Mouse (Mus musculus) adipocyte (in vitro differentiated cells): ENCODE measurements around the gene Ppp6r2.

ENCODE experiments used
- DNase-seq: peaks from one replicate; pipeline ENCODE4 v3.0.0-alpha.2; 2016; ENCODE audit warnings: low spot score

Ppp6r2 gene

GRCm38 (mm10) chr15:89182328-89182741 is 29.0 kb upstream of the Ppp6r2 start:
- DNase-seq: peak; percentile 30

GRCm38 (mm10) chr15:89182842-89183241 is 28.5 kb upstream of the Ppp6r2 start:
- DNase-seq: no peak

GRCm38 (mm10) chr15:89184141-89184936 is 27.0 kb upstream of the Ppp6r2 start:
- DNase-seq: no peak

- no peak for DNase-seq
Measured at GRCm38 (mm10) chr15:89184937-89185227, 26.5 kb upstream of the Ppp6r2 start.

- DNase-seq: no peak
Measured at GRCm38 (mm10) chr15:89195261-89195681, 16.1 kb upstream of the Ppp6r2 start.

GRCm38 (mm10) chr15:89195690-89196312 is 15.6 kb upstream of the Ppp6r2 start:
- DNase-seq: peak; percentile 89

GRCm38 (mm10) chr15:89196313-89196706 is 15.0 kb upstream of the Ppp6r2 start, which contains the start of gene Dennd6b:
Gene Dennd6b (minus strand): TSS chr15:89196496.
- DNase-seq: peak; percentile 95

- no peak for DNase-seq
Measured at GRCm38 (mm10) chr15:89197056-89197455, 14.3 kb upstream of the Ppp6r2 start.

GRCm38 (mm10) chr15:89207457-89207856 is 3.9 kb upstream of the Ppp6r2 start:
- no peak for DNase-seq

- DNase-seq: peak; percentile 92
Measured at GRCm38 (mm10) chr15:89209886-89210761, 1.2 kb upstream of the Ppp6r2 start.

- peak; percentile 19 for DNase-seq
Measured at GRCm38 (mm10) chr15:89211716-89212461, 536 bp downstream of the Ppp6r2 start.

- DNase-seq: no peak
Measured at GRCm38 (mm10) chr15:89212495-89212894, 1.1 kb downstream of the Ppp6r2 start.

GRCm38 (mm10) chr15:89213517-89213916 is 2.2 kb downstream of the Ppp6r2 start:
- DNase-seq: no peak

- no peak for DNase-seq
Measured at GRCm38 (mm10) chr15:89214953-89215352, 3.6 kb downstream of the Ppp6r2 start.

GRCm38 (mm10) chr15:89215611-89216233 is 4.4 kb downstream of the Ppp6r2 start:
- DNase-seq: peak; percentile 55

- DNase-seq: peak; percentile 30
Measured at GRCm38 (mm10) chr15:89233586-89233985, 22.2 kb downstream of the Ppp6r2 start.

GRCm38 (mm10) chr15:89234052-89234451 is 22.7 kb downstream of the Ppp6r2 start:
- DNase-seq: no peak

GRCm38 (mm10) chr15:89239751-89240392 is 28.5 kb downstream of the Ppp6r2 start:
- DNase-seq: no peak

GRCm38 (mm10) chr15:89241025-89241424 is 29.7 kb downstream of the Ppp6r2 start:
- no peak for DNase-seq

- DNase-seq: no peak
Measured at GRCm38 (mm10) chr15:89249063-89249462, 37.7 kb downstream of the Ppp6r2 start.

- peak; percentile 7 for DNase-seq
Measured at GRCm38 (mm10) chr15:89255330-89255729, 44.0 kb downstream of the Ppp6r2 start.
